Mouse (Mus musculus) megakaryocyte, adult 5-6 weeks (primary cell): ENCODE measurements around the gene Mrps5. TPM values are rescaled to one million over a fixed set of nuclear protein-coding genes. Genes with fewer than 3 reads are reported as not detected.
"Not testable (repeated sequence)": the region's sequence is repeated elsewhere in the genome, so short reads cannot be mapped to it uniquely, and the experiment has no call there.

Source experiments
- ATAC-seq: 2 replicates; pipeline ENCODE4 v1.8.0; 2016; ENCODE audit warnings: mild to moderate bottlenecking, inconsistent platforms; ENCODE audit not compliant: poor library complexity, severe bottlenecking
- total RNA-seq, 2 experiments: library from RNA; stranded (forward) in 1 of 2; stranded (reverse) in 1 of 2; fragments of 153-499, 151-499 nt in 1 of 2; fragments of 221-1000, 200-1000 nt in 1 of 2; gene quantifications; 2 replicates each; pipeline versions ENCODE4 v1.2.3 to v1.2.4; 2015 to 2017

The Mrps5 gene
- total RNA-seq (2015), result 10.4 and 15.7 TPM in 2 replicates
- total RNA-seq (2017), result 34.3 and 42.3 TPM in 2 replicates

GRCm38 (mm10) chr2:127586694-127587513 is at the start of gene Mrps5, which contains the start of gene Zfp661:
Gene Mrps5, plus strand, starts transcription at chr2:127587222.
Gene Zfp661, minus strand, starts transcription at chr2:127587094.
- peak; percentile 71 for ATAC-seq

- ATAC-seq, result no peak
Observed at GRCm38 (mm10) chr2:127537548-127537947, 49.5 kb upstream of the Mrps5 start.

- ATAC-seq, result no peak
Observed at GRCm38 (mm10) chr2:127539494-127539893, 47.5 kb upstream of the Mrps5 start.

- no peak for ATAC-seq
Observed at GRCm38 (mm10) chr2:127541185-127541584, 45.8 kb upstream of the Mrps5 start, which contains the start of gene Prom2. Gene Prom2, minus strand, starts transcription at chr2:127541467.

- no peak for ATAC-seq
Observed at GRCm38 (mm10) chr2:127541697-127542096, 45.3 kb upstream of the Mrps5 start.

GRCm38 (mm10) chr2:127548342-127549074 is 38.5 kb upstream of the Mrps5 start:
- ATAC-seq, result no peak

- no peak for ATAC-seq
Observed at GRCm38 (mm10) chr2:127549711-127550110, 37.3 kb upstream of the Mrps5 start.

- no peak for ATAC-seq
Observed at GRCm38 (mm10) chr2:127550446-127550845, 36.6 kb upstream of the Mrps5 start.

- ATAC-seq, result no peak
Observed at GRCm38 (mm10) chr2:127551078-127551477, 35.9 kb upstream of the Mrps5 start.

GRCm38 (mm10) chr2:127559070-127559966 is 27.7 kb upstream of the Mrps5 start:
- ATAC-seq, result peak; percentile 94

- ATAC-seq, result no peak
Observed at GRCm38 (mm10) chr2:127573322-127573721, 13.7 kb upstream of the Mrps5 start.

GRCm38 (mm10) chr2:127584436-127584858 is 2.6 kb upstream of the Mrps5 start:
- ATAC-seq, result peak; percentile 79

GRCm38 (mm10) chr2:127587514-127587844 is 457 bp downstream of the Mrps5 start:
- ATAC-seq, result no peak

- no peak for ATAC-seq
Observed at GRCm38 (mm10) chr2:127588897-127589296, 1.9 kb downstream of the Mrps5 start.

GRCm38 (mm10) chr2:127590204-127590603 is 3.2 kb downstream of the Mrps5 start:
- no peak for ATAC-seq

- no peak for ATAC-seq
Observed at GRCm38 (mm10) chr2:127590840-127591239, 3.8 kb downstream of the Mrps5 start.

GRCm38 (mm10) chr2:127603383-127603782 is 16.4 kb downstream of the Mrps5 start:
- not testable (repeated sequence) for ATAC-seq

- no peak for ATAC-seq
Observed at GRCm38 (mm10) chr2:127605203-127605602, 18.2 kb downstream of the Mrps5 start.

GRCm38 (mm10) chr2:127608234-127608633 is 21.2 kb downstream of the Mrps5 start:
- ATAC-seq, result no peak

GRCm38 (mm10) chr2:127608986-127609385 is 22.0 kb downstream of the Mrps5 start:
- no peak for ATAC-seq

GRCm38 (mm10) chr2:127611386-127611785 is 24.4 kb downstream of the Mrps5 start:
- ATAC-seq, result no peak
